In the genomic region with DNA sequence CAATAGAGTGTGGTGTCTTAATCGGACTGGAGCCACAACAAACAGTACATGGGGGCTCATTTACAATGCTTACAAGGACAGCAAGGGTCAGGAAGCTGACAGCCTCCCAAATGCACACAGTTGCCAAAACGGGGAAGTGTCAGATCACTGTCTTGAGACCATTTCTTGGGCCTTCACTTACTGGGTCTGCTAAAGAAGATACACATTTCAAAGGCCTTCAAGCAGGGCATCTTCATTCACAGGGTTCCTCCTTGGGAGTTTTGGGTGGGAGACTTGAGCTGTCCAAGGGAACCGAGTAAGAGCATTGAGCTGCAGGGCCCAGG, we compare ENCODE assay signal across 12 mouse cellular contexts.
DNase-seq lines count a peak whose midpoint lies in the region; ATAC-seq and TF ChIP-seq lines count a peak whose summit lies in the region.
"Had no signal": no experiment of that assay in that cellular context is flagged by ENCODE, and none has a peak within 500 bp of the region (broad histone marks: within the 10 kb centered on the region; RNA-seq: fewer than 3 reads in every experiment).

No protein-coding gene starts in this region.

- peaks cover 34% of the 10 kb centered on the region for H3K27me3 ChIP-seq in forebrain, embryonic 10.5 days (ENCODE audit: poor library complexity, severe bottlenecking)
- H3K27me3 ChIP-seq in forebrain, embryonic 11.5 days (ENCODE audit: control insufficient read depth, insufficient read depth, low read length) = no peaks in the 10 kb centered on the region
- no peaks in the 10 kb centered on the region for H3K27me3 ChIP-seq in kidney, embryonic 14.5 days (ENCODE audit: control insufficient read depth, insufficient read depth, low read length)
- no peaks in the 10 kb centered on the region for H3K27me3 ChIP-seq in CH12.LX (replicated peaks)
- no peaks in the 10 kb centered on the region for H3K27me3 ChIP-seq in limb, embryonic 10.5 days (ENCODE audit: low read depth, poor library complexity, severe bottlenecking)

- no peak for DNase-seq in forebrain, embryonic 10.5 days (ENCODE audit: extremely low spot score, low spot score)
- no peak for DNase-seq in forebrain, embryonic 11.5 days (ENCODE audit: low spot score)
- no peak for DNase-seq in kidney, adult 18-20 months
- DNase-seq in CH12.LX (ENCODE audit: extremely low read depth) = no peak
- no peak for DNase-seq in limb, embryonic 10.5 days (ENCODE audit: low spot score)
- no peak for DNase-seq in natural killer cell, adult 2 months (ENCODE audit: low spot score in 2 of 2)
- DNase-seq in adrenal gland, adult (ENCODE audit: inconsistent age in 2 of 2, low spot score in 1 of 2) = no peak
- DNase-seq: adrenal gland, adult 2 months; cerebellum, postnatal 14 days had no signal

- no peak for TF ChIP-seq CTCF in CH12.LX (conservative IDR thresholded peaks at IDR 0.05 in 1 of 2, IDR thresholded peaks at IDR 0.05 in 1 of 2; ENCODE audit: low read depth in 2 of 2, low read length in 2 of 2)

- no peak overlapping the region for H3K4me2 ChIP-seq in forebrain, embryonic 11.5 days (ENCODE audit: low read depth, low read length, severe bottlenecking)
- H3K4me2 ChIP-seq in kidney, embryonic 14.5 days (replicated peaks; ENCODE audit: low read depth, low read length) = no peak overlapping the region
- H3K4me2 ChIP-seq in CH12.LX (ENCODE audit: insufficient read depth, low read depth, poor library complexity, severe bottlenecking) = peak overlapping the region; percentile 74; the same call in 1 of the 2 replicates

- no peak; the same call in 1 of the 2 replicates for TF ChIP-seq EP300 in CH12.LX (IDR thresholded peaks at IDR 0.05; ENCODE audit: low read length)

- in situ Hi-C loops in CH12.LX (cut with MboI; ENCODE audit: low pct_ligation_motif_present, low pct_unique_long_range_greater_than_20kb, low sequenced_read_pairs) = loop anchor here (25.0 kb wide), 1 partner anchor 217 kb away; no protein-coding TSS in a partner anchor

- no peak overlapping the region for H3K4me3 ChIP-seq in forebrain, embryonic 10.5 days
- no peak overlapping the region for H3K4me3 ChIP-seq in forebrain, embryonic 11.5 days (ENCODE audit: low read depth, low read length)
- H3K4me3 ChIP-seq in kidney, embryonic 14.5 days (ENCODE audit: low read length) = no peak overlapping the region
- H3K4me3 ChIP-seq in CH12.LX (replicated peaks in 1 of 3; ENCODE audit: low read depth in 2 of 3, low read length in 2 of 3, poor library complexity in 1 of 3) = no peak overlapping the region
- peak overlapping the region; percentile 27 for H3K4me3 ChIP-seq in limb, embryonic 10.5 days
- H3K4me3 ChIP-seq: erythroblast, embryonic 14.5 days had no signal

- no peaks in the 10 kb centered on the region for H3K36me3 ChIP-seq in forebrain, embryonic 10.5 days (replicated peaks)
- H3K36me3 ChIP-seq in forebrain, embryonic 11.5 days (ENCODE audit: control insufficient read depth, insufficient read depth, low read length) = no peaks in the 10 kb centered on the region
- H3K36me3 ChIP-seq in kidney, embryonic 14.5 days (ENCODE audit: control insufficient read depth, insufficient read depth, low read length) = no peaks in the 10 kb centered on the region
- H3K36me3 ChIP-seq in CH12.LX (replicated peaks in 1 of 2; ENCODE audit: control insufficient read depth in 1 of 2, insufficient read depth in 1 of 2, low read length in 1 of 2) = peaks cover 0 to 30% of the 10 kb centered on the region in 2 experiments
- no peaks in the 10 kb centered on the region for H3K36me3 ChIP-seq in limb, embryonic 10.5 days

- H3K79me2 ChIP-seq in CH12.LX (replicated peaks; ENCODE audit: control insufficient read depth, extremely low read depth, insufficient read depth, poor library complexity, severe bottlenecking) = no peaks in the 10 kb centered on the region

- 65% methylated on average over 3 of the region's 3 CpGs for WGBS in forebrain, embryonic 10.5 days
- WGBS in forebrain, embryonic 11.5 days = 59% methylated on average over 3 of the region's 3 CpGs
- WGBS in kidney, embryonic 14.5 days = 44% methylated on average over 3 of the region's 3 CpGs
- WGBS in limb, embryonic 10.5 days = 32% methylated on average over 3 of the region's 3 CpGs

- TF ChIP-seq RAD21 in CH12.LX (IDR thresholded peaks at IDR 0.05; ENCODE audit: low read depth, low read length) = no peak

- TF ChIP-seq POLR2A in CH12.LX (IDR thresholded peaks at IDR 0.05; ENCODE audit: low read depth, low read length) = no peak

- no peaks in the 10 kb centered on the region for H3K9me3 ChIP-seq in forebrain, embryonic 10.5 days
- no peaks in the 10 kb centered on the region for H3K9me3 ChIP-seq in forebrain, embryonic 11.5 days (ENCODE audit: control insufficient read depth, low read length)
- H3K9me3 ChIP-seq in kidney, embryonic 14.5 days (ENCODE audit: control insufficient read depth, low read length) = no peaks in the 10 kb centered on the region
- H3K9me3 ChIP-seq in CH12.LX (replicated peaks; ENCODE audit: low read length) = no peaks in the 10 kb centered on the region
- H3K9me3 ChIP-seq in limb, embryonic 10.5 days (replicated peaks) = no peaks in the 10 kb centered on the region

- peaks cover 61% of the 10 kb centered on the region for H3K4me1 ChIP-seq in forebrain, embryonic 10.5 days
- peaks cover 5% of the 10 kb centered on the region; the same call in 1 of the 2 replicates for H3K4me1 ChIP-seq in forebrain, embryonic 11.5 days (replicated peaks; ENCODE audit: control insufficient read depth, insufficient read depth, low read length)
- H3K4me1 ChIP-seq in kidney, embryonic 14.5 days (ENCODE audit: control insufficient read depth, insufficient read depth, low read length) = peaks cover 68% of the 10 kb centered on the region
- H3K4me1 ChIP-seq in CH12.LX (ENCODE audit: control insufficient read depth in 1 of 2, insufficient read depth in 2 of 2) = peaks cover 9 to 95% of the 10 kb centered on the region in 2 experiments
- H3K4me1 ChIP-seq in limb, embryonic 10.5 days = peaks cover 83% of the 10 kb centered on the region

- dilution Hi-C loops in CH12.LX (cut with MboI; ENCODE audit: extremely low pct_ligation_motif_present, extremely low pct_unique_long_range_greater_than_20kb, low sequenced_read_pairs) = no loop called here

- H3K27ac ChIP-seq in forebrain, embryonic 10.5 days = peak overlapping the region; percentile 72
- no peak overlapping the region for H3K27ac ChIP-seq in forebrain, embryonic 11.5 days (ENCODE audit: low read depth, low read length)
- H3K27ac ChIP-seq in kidney, embryonic 14.5 days (ENCODE audit: low read depth, low read length) = peak overlapping the region; percentile 33; the same call in 1 of the 2 replicates
- H3K27ac ChIP-seq in CH12.LX (ENCODE audit: insufficient read depth, low read depth) = no peak overlapping the region
- peak overlapping the region; percentile 88 for H3K27ac ChIP-seq in limb, embryonic 10.5 days
- H3K27ac ChIP-seq: liver, embryonic 14.5 days had no signal

- no peak for ATAC-seq in forebrain, embryonic 11.5 days (replicated peaks; ENCODE audit: low FRiP score)
- no peak for ATAC-seq in kidney, embryonic 14.5 days (ENCODE audit: low FRiP score, low TSS enrichment)

- no peak overlapping the region for H3K9ac ChIP-seq in forebrain, embryonic 11.5 days (ENCODE audit: low read length)
- no peak overlapping the region for H3K9ac ChIP-seq in kidney, embryonic 14.5 days (ENCODE audit: low read depth, low read length)
- no peak overlapping the region for H3K9ac ChIP-seq in CH12.LX (ENCODE audit: insufficient read depth, low read depth)
- H3K9ac ChIP-seq: liver, embryonic 14.5 days had no signal

TF ChIP-seq in CH12.LX, 34 proteins besides CTCF, POLR2A, EP300 and RAD21:
- TF ChIP-seq BHLHE40 (IDR thresholded peaks at IDR 0.05; ENCODE audit: low read depth, low read length) (0 out of 2 replicates have a peak, but pooled peaks have one; percentile 19), MEF2A (IDR thresholded peaks at IDR 0.05; ENCODE audit: borderline replicate concordance, low read depth, low read length) (0 out of 2 replicates have a peak, but pooled peaks have one; percentile 22), E2F4 (IDR thresholded peaks at IDR 0.05; ENCODE audit: insufficient replicate concordance, low read depth, low read length) (no peak), IRF4 (IDR thresholded peaks at IDR 0.05; ENCODE audit: low read depth, low read length) (peak; percentile 80; the same call in 1 of the 2 replicates)

Comparison
In these comparisons a context has a peak if more than half of its experiments do, and no peak if none do; other contexts are left out.
1. H3K27ac ChIP-seq: peak in forebrain, embryonic 10.5 days (single experiment), kidney, embryonic 14.5 days (single experiment) and limb, embryonic 10.5 days (single experiment); none in forebrain, embryonic 11.5 days (single experiment) and CH12.LX (single experiment).